Mouse (Mus musculus): ENCODE data around the gene Mybphl. TPM values are rescaled to one million over a fixed set of nuclear protein-coding genes. Genes with fewer than 3 reads are reported as not detected.
A peak's percentile ranks its signal among the peaks of the same experiment; 100 is the strongest.

Gene Mybphl
- polyA plus RNA-seq, 1 experiment from 2014 or later, result 5.6 TPM

GRCm38 (mm10) chr3:108360894-108361293 lies 3.8 kb upstream of the Mybphl start:
- no peak for TF ChIP-seq EP300 (IDR thresholded peaks at IDR 0.05)
- no peak for TF ChIP-seq CTCF (IDR thresholded peaks at IDR 0.05)
- Histone ChIP-seq H3K9me3 (ENCODE audit: low read length) (no peaks in the 10 kb centered on the region), H3K4me2 (replicated peaks; ENCODE audit: low read depth, low read length) (no peak overlapping the region), H3K36me3 (ENCODE audit: insufficient read depth, low read length) (peaks cover 19% of the 10 kb centered on the region), H3K4me3 (ENCODE audit: low read depth, low read length) (no peak overlapping the region), H3K27ac (ENCODE audit: low read length) (no peak overlapping the region), H3K9ac (replicated peaks; ENCODE audit: low read depth) (no peak overlapping the region), H3K4me1 (ENCODE audit: insufficient read depth, low read depth, low read length) (no peaks in the 10 kb centered on the region), H3K27me3 (replicated peaks; ENCODE audit: insufficient read depth, low read length) (no peaks in the 10 kb centered on the region)
- WGBS, result 11% methylated on average over 7 of the region's 7 CpGs
- no peak for DNase-seq (ENCODE audit: low spot score)
- ATAC-seq, result 0 out of 2 replicates have a peak, but pooled peaks have one; percentile 14

DNA sequence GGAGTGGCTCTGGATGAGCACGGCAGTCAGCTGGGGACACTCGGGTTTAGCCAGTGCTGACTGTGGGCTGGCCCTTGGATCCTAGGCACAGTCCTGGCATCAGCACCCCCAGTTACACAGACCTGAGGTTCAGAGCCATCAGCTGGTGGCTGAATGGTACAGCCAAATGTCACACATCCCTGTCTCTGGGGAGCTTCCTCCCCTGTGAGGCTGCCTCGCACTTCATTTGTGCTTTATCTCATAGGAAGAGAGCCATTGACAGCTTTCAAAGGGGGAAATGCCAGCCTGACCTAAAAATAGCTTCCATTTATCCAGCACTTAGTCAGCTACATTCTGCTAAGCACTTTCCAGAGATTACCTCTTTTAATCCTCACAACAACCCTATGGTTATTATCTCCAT lies 1.1 kb upstream of the Mybphl start:
- WGBS, result 44% methylated on average over 3 of the region's 3 CpGs
- ATAC-seq (no peak), DNase-seq (ENCODE audit: low spot score) (no peak)
- Histone ChIP-seq H3K9me3 (ENCODE audit: low read length) (no peaks in the 10 kb centered on the region), H3K4me3 (ENCODE audit: low read depth, low read length) (no peak overlapping the region), H3K36me3 (ENCODE audit: insufficient read depth, low read length) (no peaks in the 10 kb centered on the region), H3K4me2 (replicated peaks; ENCODE audit: low read depth, low read length) (no peak overlapping the region), H3K9ac (replicated peaks; ENCODE audit: low read depth) (no peak overlapping the region), H3K27ac (ENCODE audit: low read length) (no peak overlapping the region), H3K4me1 (ENCODE audit: insufficient read depth, low read depth, low read length) (peaks cover 3% of the 10 kb centered on the region; the same call in 1 of the 2 replicates), H3K27me3 (replicated peaks; ENCODE audit: insufficient read depth, low read length) (no peaks in the 10 kb centered on the region)
- TF ChIP-seq CTCF (IDR thresholded peaks at IDR 0.05) (no peak), EP300 (IDR thresholded peaks at IDR 0.05) (no peak)

DNA sequence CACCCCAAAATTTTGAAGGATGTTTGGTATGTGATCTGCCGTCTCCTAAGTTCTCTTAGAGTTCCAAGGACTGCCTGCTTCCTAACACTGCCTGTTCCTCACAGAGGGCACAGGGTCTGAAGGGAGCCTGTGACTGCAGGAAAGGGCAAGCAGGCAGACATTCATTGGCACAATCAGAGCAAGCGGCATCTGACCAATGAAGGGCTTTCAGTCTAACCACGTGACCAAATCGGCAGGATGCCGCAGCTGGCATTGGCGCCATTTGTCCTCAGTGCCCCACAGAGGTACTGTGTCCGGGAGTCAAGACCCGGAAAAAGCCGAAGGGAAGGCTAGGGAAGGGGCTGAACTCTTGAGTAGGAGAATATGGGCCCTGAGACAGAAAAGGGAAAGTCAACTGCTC lies 2.5 kb downstream of the Mybphl start:
- no peaks in the 10 kb centered on the region for H3K36me3 ChIP-seq (ENCODE audit: insufficient read depth, low read length)
- no peak overlapping the region for H3K4me3 ChIP-seq (ENCODE audit: low read depth, low read length)
- H3K9ac ChIP-seq (replicated peaks; ENCODE audit: low read depth), result no peak overlapping the region
- no peak overlapping the region for H3K4me2 ChIP-seq (replicated peaks; ENCODE audit: low read depth, low read length)
- no peaks in the 10 kb centered on the region for H3K27me3 ChIP-seq (replicated peaks; ENCODE audit: insufficient read depth, low read length)
- DNase-seq (ENCODE audit: low spot score) (no peak), ATAC-seq (no peak)
- TF ChIP-seq EP300 (IDR thresholded peaks at IDR 0.05), result no peak
- TF ChIP-seq CTCF (IDR thresholded peaks at IDR 0.05), result no peak
- no peaks in the 10 kb centered on the region for H3K9me3 ChIP-seq (ENCODE audit: low read length)
- peaks cover 5% of the 10 kb centered on the region; the same call in 1 of the 2 replicates for H3K4me1 ChIP-seq (ENCODE audit: insufficient read depth, low read depth, low read length)
- whole genome bisulfite sequencing, result 58% methylated on average over 9 of the region's 9 CpGs
- no peak overlapping the region for H3K27ac ChIP-seq (ENCODE audit: low read length)

DNA sequence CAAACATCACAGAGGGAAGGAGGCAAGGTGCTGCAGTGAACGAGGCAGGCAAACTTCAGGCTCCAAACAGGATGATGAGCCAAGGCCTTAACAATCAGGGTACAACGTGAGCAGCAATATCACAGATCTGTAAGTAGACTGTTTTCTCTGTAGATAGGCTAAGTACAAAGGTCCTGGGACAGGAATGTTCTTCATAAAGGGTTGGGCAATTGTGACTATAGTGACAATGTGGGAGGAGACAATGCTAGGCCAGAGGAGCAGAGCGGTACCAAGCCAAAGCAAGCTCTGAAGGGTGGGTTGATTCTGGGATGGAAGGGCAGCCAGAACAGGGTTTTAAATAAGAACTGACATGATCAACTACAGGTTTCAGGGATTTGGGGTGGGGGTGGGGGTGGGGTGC lies 3.1 kb downstream of the Mybphl start:
- WGBS, result 55% methylated on average over 3 of the region's 3 CpGs
- no peaks in the 10 kb centered on the region for H3K27me3 ChIP-seq (replicated peaks; ENCODE audit: insufficient read depth, low read length)
- H3K36me3 ChIP-seq (ENCODE audit: insufficient read depth, low read length), result no peaks in the 10 kb centered on the region
- H3K9ac ChIP-seq (replicated peaks; ENCODE audit: low read depth), result no peak overlapping the region
- no peak overlapping the region for H3K4me3 ChIP-seq (ENCODE audit: low read depth, low read length)
- no peaks in the 10 kb centered on the region for H3K9me3 ChIP-seq (ENCODE audit: low read length)
- no peak overlapping the region for H3K27ac ChIP-seq (ENCODE audit: low read length)
- 0 out of 2 replicates have a peak, but pooled peaks have one; percentile 16 for ATAC-seq
- no peak overlapping the region for H3K4me2 ChIP-seq (replicated peaks; ENCODE audit: low read depth, low read length)
- DNase-seq (ENCODE audit: low spot score), result peak; percentile 50
- peaks cover 5% of the 10 kb centered on the region; the same call in 1 of the 2 replicates for H3K4me1 ChIP-seq (ENCODE audit: insufficient read depth, low read depth, low read length)
- TF ChIP-seq EP300 (IDR thresholded peaks at IDR 0.05), result no peak

DNA sequence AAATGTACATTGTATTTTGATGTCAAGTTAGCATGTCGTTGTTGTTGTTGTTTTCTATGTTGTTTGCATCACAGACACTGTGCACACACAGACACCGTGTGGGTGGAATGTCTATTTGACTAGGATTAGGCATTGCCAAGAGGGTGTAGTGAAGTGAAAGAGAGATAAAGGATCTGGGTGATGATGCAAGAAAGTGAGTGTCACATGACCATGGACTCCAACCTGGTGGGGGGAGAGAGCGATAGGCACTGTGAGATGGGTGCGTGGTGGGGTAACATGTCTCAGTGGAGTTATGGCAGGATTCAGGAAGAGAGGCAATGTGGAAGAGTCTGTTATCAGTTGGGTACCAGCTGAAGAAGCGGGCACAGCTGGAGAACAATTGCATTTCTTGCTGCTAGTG lies 4.0 kb downstream of the Mybphl start:
- H3K4me3 ChIP-seq (ENCODE audit: low read depth, low read length), result no peak overlapping the region
- H3K27ac ChIP-seq (ENCODE audit: low read length), result no peak overlapping the region
- H3K9ac ChIP-seq (replicated peaks; ENCODE audit: low read depth), result no peak overlapping the region
- ATAC-seq (no peak), DNase-seq (ENCODE audit: low spot score) (peak; percentile 20)
- no peak for TF ChIP-seq EP300 (IDR thresholded peaks at IDR 0.05)
- 0 out of 2 replicates have a peak, but pooled peaks have one; percentile 2 for TF ChIP-seq CTCF (IDR thresholded peaks at IDR 0.05)
- no peaks in the 10 kb centered on the region for H3K36me3 ChIP-seq (ENCODE audit: insufficient read depth, low read length)
- no peaks in the 10 kb centered on the region for H3K27me3 ChIP-seq (replicated peaks; ENCODE audit: insufficient read depth, low read length)
- no peaks in the 10 kb centered on the region for H3K9me3 ChIP-seq (ENCODE audit: low read length)
- WGBS, result 70% methylated on average over 5 of the region's 5 CpGs
- H3K4me2 ChIP-seq (replicated peaks; ENCODE audit: low read depth, low read length), result no peak overlapping the region
- peaks cover 11% of the 10 kb centered on the region; the same call in 1 of the 2 replicates for H3K4me1 ChIP-seq (ENCODE audit: insufficient read depth, low read depth, low read length)

DNA sequence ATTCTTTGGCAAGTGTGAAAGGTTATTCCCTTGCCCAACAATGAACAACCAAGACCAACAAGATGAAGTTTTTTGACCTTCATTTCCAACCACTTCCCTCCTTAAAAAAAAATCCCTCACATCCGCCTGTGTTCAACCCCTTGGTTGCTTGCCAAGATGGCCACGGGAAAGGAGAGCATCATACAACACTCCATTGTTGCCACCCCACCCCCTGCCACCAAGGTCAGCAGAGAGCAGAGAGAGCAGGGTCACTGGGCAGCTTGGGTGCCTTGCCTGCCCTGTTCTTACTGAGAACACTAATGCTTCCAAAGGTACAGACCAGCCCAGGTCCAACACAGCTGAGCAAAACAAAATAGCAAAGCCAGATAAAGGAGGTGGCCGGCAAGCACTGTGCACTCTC lies 7.6 kb downstream of the Mybphl start:
- H3K4me3 ChIP-seq (ENCODE audit: low read depth, low read length), result no peak overlapping the region
- H3K9me3 ChIP-seq (ENCODE audit: low read length), result no peaks in the 10 kb centered on the region
- H3K9ac ChIP-seq (replicated peaks; ENCODE audit: low read depth), result no peak overlapping the region
- H3K27me3 ChIP-seq (replicated peaks; ENCODE audit: insufficient read depth, low read length), result no peaks in the 10 kb centered on the region
- no peaks in the 10 kb centered on the region for H3K36me3 ChIP-seq (ENCODE audit: insufficient read depth, low read length)
- no peak overlapping the region for H3K4me2 ChIP-seq (replicated peaks; ENCODE audit: low read depth, low read length)
- peaks cover 11% of the 10 kb centered on the region; the same call in 1 of the 2 replicates for H3K4me1 ChIP-seq (ENCODE audit: insufficient read depth, low read depth, low read length)
- 10% methylated on average over 3 of the region's 3 CpGs for WGBS
- ATAC-seq (peak; percentile 74), DNase-seq (ENCODE audit: low spot score) (peak; percentile 67)
- TF ChIP-seq EP300 (IDR thresholded peaks at IDR 0.05), result no peak
- TF ChIP-seq CTCF (IDR thresholded peaks at IDR 0.05), result no peak; the same call in 1 of the 2 replicates
- H3K27ac ChIP-seq (ENCODE audit: low read length), result peak overlapping the region; percentile 60

DNA sequence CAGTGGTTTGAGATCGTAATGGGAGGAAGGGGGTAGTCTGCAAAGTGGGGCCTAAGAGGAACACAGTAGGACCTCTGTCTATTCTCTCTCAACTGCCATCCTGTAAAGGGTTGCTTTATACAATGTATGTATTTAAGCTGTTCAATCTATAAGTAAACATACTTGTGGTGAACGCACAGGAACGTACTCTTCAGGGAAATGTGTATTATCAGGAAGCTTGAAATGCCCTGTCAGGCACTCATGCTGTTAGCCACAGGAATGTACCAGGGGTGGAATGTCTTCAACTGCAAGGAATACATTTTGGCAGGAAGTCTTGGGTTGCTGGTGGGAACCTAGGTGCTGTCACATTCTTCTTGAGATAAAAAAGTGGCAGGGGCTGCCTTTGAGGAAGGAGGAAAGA lies 8.0 kb downstream of the Mybphl start:
- Histone ChIP-seq H3K27ac (ENCODE audit: low read length) (peak overlapping the region; percentile 60), H3K4me3 (ENCODE audit: low read depth, low read length) (no peak overlapping the region), H3K4me2 (replicated peaks; ENCODE audit: low read depth, low read length) (no peak overlapping the region), H3K9ac (replicated peaks; ENCODE audit: low read depth) (no peak overlapping the region), H3K4me1 (ENCODE audit: insufficient read depth, low read depth, low read length) (peaks cover 11% of the 10 kb centered on the region; the same call in 1 of the 2 replicates), H3K9me3 (ENCODE audit: low read length) (no peaks in the 10 kb centered on the region), H3K27me3 (replicated peaks; ENCODE audit: insufficient read depth, low read length) (no peaks in the 10 kb centered on the region), H3K36me3 (ENCODE audit: insufficient read depth, low read length) (no peaks in the 10 kb centered on the region)
- peak; percentile 88 for DNase-seq (ENCODE audit: low spot score)
- peak; percentile 90 for ATAC-seq
- TF ChIP-seq CTCF (IDR thresholded peaks at IDR 0.05) (no peak), EP300 (IDR thresholded peaks at IDR 0.05) (peak; percentile 96)
- WGBS, result 35% methylated on average over 3 of the region's 3 CpGs

Data from lung, postnatal 0 days (tissue).